Mouse (Mus musculus): ENCODE data around the gene Ccr10.

- TF ChIP-seq POLR2A (IDR thresholded peaks at IDR 0.05; ENCODE audit: insufficient read depth, low read length), result no peak
- TF ChIP-seq CTCF (IDR thresholded peaks at IDR 0.05; ENCODE audit: low read depth, low read length), result no peak
Measured at GRCm38 (mm10) chr11:101128996-101129577, 46.2 kb downstream of the Ccr10 start.

Data from ES-Bruce4 (cell line).